Mouse (Mus musculus) spleen, postnatal 10 days (tissue): ENCODE data around the gene Fam117b.
A peak's percentile ranks its signal among the peaks of the same experiment; 100 is the strongest.

Experiments used
- DNase-seq, 2 experiments: peaks; one replicate each; pipeline ENCODE4 v3.0.0; 2021 to 2022; ENCODE audit warnings: low spot score in 2 of 2

The Fam117b gene

DNA sequence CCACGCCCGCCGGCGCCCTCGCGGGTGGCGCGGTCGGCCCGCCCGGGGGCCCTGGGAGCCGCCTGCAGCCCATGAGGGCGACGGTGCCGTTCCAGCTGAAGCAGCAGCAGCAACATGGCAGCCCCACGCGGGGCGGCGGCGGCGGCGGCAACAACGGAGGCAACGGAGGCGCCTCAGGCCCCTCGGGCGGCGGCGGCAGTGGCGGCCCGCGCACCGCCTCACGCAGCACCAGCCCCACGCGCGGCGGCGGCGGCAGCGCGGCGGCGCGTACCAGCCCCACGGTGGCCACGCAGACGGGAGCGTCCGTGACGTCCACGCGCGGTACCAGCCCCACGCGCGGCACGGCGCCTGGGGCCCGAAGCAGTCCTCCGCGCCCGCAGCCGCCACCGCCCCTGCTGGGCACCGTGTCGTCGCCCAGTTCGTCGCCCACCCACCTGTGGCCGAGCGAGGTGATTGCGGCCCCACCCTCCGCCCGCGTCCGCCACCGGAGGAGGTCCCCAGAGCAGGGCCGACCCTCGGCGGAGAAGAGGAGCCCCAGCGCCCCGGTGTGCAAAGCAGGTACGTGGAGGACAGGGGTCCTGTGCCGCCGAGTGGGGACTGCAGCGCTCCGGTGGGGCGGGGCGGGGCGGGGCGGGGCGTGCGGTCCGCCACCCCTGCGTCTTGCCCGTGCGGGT, 526 bp downstream of the Fam117b start:
- peak; percentile 59 to 61 for DNase-seq

DNA sequence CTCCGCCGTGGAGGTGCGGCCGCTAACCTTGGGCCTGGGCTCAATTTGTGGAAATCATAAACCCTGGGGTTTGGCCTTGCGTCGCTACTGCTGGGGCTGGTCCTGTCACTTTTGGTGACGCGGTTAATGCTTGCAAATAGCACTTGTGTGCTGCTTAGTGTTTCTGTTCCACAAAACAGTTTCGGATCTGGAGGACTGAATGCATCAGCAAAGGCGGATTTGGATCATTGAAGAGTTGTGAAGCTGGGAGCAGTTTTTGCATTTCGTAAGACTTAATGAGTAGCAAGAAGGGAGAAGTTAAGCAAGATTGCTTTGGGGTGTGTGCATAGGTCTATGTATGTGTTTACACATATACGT, 1.0 kb downstream of the Fam117b start:
- DNase-seq, result no peak

DNA sequence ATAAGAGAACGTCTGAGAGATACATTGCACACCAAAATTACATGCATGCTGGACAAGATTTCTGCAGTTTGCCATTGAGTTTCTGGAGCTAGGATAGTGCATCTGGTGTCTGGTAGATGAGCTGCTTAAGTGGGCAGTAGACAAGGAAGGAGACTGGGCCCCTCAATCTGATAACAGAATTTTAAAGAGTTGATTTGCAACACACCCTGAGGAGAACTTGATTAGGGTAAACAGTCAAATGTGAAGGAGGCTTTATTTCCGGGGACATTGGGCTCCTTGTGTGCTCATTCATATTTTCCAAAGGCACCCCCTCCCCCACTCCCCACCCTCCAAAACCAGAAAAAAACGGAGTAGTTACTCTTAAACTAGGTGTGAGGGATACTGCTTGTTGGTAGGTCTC, 2.0 kb downstream of the Fam117b start:
- DNase-seq, result no peak

DNA sequence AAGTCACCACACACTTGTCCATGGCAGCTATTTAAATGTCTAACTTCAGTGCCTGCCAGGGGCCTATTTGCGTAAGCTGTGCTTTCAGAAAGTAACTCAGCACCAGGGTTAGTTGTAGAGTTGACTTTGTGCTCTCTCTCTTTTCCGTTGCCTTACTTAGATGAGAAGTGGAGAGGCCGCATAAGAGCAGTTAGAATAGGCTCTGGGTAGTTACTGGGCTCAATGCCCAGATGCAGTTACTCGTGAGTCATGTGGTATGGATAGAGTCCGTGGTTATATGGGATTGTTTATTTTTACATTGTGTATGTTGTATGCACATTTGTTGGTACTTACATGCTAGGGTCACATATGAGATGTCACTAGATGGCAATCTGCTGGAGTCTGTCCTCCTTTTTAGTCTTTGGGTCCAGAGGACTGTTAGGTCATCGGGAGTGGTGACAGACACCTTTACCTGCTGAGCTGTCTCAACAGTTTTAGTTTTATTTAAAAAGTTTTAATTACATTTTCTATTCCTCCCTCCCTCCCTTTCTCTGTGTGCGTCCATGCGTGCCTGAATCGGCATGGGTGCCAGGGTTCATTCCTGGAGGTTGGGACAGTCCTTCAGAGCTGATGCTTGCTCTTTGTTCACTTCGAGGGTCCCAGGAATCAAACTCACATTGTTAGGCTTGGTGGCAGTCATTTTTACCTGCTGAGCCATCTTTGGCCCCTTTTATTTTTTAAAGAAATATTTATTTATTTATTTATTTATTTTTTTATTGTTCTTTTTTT, 3.2 kb downstream of the Fam117b start:
- DNase-seq, result no peak

DNA sequence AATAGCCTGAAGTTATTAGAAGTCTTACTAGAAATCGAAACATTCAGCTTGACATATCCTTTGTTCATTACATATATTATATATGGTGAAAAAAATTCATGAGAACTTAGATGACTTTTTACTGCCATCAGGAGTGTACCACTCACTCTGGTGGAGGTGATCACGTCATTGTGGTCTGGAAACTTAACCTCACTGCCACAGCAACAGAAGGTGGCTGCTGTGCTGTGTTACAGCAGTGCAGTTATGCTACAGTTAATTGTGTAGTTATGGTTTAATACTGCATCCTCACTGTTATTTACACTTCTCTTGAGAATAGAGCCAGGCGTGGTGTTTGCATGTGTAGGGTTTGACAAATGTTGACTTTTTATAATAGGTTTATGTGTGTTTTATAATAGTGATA, 4.6 kb downstream of the Fam117b start:
- DNase-seq, result no peak

DNA sequence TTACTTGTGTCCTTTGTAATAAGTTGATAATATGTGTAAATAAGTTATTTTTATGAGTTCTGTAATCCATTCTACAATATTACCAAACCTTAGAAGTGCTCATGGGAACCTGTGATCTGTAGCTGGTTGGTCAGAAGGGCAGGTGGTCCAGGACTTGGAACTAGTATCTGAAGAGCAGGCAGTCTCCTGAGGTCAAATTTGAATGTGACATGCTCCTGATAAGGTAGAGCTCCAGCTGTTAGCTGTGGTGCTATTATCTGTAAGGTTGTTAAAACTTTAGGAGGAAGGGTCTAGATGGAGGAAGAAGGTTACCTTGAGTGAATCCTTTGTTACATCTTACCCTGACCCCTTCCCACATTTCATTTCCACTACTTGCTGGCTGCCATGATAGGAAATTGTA, 5.3 kb downstream of the Fam117b start:
- DNase-seq, result no peak

DNA sequence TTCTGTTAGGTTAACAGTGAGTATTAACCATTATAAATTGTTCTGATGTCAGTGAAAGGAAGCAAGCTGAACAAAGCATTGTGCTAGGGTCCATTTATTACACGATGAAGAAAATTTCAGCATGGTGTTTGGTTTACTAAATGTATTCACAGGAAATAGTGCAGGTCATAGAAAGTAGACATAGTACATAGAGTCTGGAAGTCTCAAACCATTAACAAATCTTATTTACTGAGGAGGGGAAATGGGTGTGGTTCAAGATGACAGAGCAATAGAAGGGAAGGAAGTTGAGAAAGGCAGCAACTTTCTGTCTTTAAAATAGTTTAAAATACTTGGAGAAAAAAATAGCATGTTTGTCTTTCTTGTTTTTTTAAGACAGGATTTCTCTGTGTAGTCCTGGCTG, 10.4 kb downstream of the Fam117b start:
- no peak for DNase-seq

DNA sequence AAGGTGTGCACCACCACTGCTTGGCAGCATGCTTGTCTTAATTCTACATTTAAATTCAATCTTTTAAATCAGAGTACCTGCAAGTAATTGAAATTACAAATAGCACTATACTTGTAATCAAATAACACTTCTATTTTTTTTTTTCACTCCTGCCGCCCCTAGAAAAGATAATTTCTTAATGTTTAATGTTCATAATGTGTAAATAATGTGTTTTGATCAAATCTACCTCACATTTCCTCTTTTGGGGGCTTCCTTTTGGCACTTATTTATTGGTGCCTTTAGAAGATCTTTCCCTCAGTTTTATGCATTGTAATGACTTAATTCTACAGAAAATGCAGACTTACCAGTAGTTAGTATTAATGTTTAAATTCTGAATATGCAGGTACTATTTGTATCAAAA, 10.9 kb downstream of the Fam117b start:
- no peak for DNase-seq

DNA sequence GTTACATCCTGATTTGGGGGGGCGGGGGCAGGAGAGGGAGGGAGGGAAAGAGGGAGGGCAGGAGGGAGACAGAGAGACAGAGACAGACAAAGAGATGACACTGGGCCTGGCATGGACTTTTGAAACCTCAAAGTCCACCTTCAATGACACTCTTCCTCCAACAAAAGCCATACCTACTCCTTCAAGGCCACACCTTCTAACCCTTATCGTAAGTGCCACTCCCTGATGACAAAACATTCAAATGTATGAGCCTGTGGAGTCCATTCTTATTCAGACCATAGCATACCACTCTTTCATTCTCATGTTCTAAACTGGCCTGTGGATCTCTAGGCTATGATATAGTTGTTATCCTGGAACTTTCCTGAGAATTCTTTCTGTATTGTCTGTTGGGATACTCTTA, 11.6 kb downstream of the Fam117b start:
- no peak for DNase-seq

DNA sequence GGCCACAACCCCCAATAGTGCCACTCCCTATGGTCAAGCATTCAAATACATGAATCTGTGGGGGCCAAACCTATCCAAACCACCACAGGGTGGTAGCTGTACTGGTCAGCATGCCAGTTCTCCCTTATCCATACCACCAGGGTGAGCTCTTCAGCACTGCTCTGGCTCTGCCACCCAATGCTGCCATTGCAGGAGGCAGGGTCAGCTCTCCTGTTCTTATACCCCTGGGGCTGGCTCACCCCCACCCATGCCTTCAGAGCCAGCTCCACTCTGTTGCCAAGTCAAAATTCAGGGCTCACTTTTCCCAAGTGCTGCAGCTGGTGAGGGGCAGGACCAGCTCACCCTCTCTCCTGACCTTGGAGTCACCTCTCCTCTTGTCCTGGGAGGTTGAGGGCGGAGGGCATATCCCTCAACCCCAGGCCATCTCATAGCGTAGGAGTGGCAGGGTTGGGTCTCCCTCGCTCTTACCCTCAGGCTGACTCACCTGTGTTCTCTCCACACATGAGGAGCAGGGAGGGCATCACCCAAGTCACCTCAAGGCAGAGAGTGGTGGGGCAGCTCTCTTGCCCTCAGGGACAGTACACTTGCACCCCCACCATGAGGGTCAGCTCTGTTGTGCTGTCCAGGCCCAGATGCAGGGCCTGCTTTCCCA, 13.3 kb downstream of the Fam117b start:
- no peak for DNase-seq

DNA sequence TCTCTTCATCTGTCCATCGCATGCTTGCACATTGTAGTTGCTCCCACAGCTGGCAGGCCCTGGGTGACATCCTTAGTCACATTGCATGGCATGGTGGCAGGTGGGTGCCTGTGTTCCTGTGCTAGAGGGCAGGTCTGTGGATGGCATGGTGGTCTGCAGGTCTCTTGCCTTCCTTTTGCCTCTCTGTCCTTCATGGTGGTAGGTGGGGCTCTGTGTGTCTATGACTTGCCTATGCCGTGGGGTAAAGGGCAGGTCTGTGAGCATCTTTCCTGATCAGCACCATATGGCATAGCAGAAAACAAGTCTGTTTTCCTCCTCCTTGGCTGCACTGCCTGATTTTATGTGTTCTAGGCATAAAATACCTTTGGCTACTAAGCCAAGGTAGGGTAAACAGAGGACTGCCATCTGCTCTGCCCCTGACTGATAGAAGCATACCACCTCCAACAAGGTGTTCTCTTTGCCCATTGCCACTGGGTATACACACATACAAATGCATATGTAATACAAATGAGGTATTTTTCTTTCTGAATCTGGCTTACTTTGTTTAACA, 14.4 kb downstream of the Fam117b start:
- DNase-seq, result no peak

DNA sequence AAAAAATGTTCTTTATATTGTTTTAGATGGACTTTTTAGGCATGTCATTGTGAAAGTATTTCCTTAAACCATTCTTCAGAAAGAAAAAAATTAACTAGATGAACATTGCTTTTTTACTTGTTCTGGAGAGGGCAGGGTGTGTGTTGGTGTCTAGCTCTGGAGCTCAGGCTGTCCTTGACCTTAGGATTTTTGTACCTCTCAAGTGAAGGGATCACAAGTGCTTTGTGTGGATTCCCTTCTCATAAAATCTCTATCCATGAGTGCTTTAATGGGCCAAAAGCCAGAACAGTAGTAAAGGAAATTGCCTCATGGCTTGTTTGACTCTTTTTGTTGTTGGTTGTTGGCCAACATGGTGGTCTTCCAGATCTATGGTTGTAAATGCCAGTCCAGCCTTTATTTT, 18.1 kb downstream of the Fam117b start:
- no peak for DNase-seq

DNA sequence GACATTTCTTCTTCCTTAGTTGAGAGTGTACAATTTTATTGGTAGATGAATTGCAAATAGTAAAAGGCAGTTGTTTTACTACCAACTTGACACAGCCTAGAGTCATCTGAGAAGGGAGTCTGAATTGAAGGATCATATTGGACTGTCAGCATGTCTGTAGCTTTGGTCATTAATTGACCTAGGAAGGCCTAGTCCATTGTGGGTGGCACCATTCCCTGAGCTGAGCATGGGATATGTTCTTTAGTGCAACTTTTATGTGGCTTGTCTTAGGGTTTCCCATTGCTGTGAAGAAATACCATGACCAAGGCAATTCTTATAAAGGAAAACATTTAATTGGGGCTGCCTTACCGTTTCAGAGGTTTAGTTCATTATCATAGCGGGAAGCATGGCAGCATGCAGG, 20.2 kb downstream of the Fam117b start:
- no peak for DNase-seq

DNA sequence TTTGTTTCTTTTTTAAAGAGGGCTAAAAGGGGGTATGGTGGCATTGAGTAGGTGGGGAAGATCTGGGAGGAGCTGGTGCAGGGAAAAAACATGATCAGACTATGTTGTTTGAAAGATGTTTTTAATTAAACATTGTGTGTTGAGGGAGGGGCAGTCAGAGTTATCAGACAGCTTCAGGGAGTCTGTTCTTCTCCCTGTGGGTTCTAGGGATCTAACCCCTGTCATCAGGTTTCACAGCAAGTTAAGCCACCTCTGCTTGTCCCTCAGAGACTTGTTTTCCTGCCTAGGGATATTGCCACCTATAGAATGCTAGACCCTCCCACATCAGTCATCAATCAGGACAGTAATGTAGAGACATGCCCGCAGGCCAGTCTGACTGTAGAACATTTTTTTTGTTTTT, 28.3 kb downstream of the Fam117b start:
- DNase-seq, result no peak

DNA sequence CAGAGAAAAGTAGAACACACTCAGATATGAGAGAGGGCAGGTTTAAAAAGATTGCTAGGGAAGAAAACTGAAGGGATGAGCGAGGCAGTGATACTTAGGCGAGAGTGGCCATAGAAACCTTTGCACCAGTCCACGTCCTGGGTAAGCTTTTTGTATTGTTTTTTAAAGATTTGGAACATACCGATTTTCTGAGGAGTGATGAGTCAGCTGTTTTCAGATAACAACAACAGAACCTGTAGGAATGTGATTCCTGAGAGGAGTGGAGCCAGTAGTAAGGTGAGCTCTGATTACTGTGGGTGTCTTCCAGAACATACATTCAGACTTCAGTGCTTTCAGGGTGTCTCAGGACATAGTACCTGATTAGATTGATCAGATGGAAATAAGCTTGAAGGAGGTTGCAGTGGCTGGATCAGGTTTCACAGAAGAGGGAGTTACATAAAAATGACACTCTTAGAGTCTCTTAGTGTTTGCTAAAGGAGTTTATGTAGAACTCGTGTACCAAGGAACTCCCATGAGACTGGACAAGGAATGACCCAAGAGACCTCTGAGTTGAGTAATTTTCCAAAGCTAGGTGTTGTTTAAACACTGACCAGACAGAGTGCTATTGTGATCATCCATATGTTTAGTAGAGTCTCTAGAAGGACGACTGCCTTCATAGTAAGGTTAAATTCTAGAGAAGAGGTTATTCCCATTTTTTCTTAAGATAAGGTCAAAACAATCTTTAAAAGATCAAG, 29.4 kb downstream of the Fam117b start:
- DNase-seq, result no peak

DNA sequence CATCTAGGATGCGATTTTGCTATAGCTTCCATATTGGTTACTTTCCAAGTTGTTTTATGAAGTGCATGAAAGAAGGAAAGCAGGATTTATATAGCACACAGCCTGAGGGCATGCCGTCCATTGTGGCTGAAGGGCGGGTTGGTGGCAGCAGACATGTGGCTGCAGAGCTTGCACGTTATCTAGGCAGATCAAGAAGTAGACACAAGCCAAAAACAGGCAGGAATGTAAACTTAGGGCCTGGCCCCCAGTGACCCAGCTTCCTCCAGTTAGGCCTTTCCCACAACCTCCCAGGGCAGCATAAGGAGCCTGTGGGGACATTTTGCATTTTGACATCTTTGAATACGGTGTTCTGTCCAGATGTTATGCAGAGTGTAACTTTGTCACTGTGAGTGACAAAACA, 31.0 kb downstream of the Fam117b start:
- no peak for DNase-seq

DNA sequence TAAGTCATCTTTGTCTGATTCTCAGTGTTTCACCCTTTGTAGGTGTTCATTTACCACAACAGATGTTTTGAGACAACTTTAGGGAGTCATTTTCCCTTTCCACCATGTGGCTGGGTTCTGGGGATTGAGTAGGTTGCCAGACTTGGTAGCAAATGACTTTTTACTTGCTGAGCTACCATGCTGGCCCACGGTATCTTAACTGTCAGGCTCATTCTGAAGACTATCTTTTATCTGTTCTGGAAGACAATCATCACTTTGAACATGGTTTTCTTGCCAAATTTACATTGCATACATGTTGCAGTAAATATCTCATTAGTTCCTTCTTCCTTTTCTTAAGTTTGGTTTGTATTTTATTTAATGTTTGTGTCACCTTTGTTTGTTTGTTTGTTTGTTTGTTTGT, 33.2 kb downstream of the Fam117b start:
- no peak for DNase-seq

DNA sequence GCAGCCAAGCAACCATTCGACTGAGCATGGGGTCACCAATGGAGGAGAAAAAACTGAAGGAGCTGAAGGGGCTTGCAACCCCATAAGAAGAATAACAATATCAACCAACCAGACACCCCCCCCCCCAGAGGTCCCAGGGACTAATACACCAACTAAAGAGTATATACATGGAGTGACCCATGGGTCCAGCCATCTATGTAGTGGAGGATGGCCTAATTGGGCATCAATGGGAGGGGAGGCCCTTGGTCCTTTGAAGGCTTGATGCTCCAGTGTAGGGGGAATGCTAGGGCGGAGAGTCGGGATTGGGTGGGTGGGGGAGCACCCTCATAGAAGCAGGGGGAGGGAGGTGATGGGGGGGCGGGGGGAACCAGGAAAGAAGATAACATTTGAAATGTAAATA, 34.7 kb downstream of the Fam117b start:
- no peak for DNase-seq

DNA sequence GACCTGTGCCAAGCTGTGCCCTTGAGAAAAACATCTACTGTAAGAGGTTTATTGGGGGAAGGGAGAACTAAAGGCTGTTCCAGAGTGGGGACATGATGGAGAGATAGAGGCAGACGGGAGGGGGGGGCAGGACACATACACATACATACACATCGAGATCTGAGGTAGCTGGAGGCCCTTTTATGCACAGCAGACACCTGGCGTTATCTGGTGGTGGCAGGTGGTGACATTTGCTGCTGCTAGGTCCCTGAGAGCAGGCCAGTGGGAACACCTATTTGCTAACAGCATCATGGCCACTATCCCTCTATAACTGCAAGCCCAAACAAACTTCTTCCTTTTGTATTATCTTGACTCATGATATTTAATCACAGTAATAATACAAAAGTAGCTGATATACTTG, 44.4 kb downstream of the Fam117b start:
- DNase-seq, result no peak

DNA sequence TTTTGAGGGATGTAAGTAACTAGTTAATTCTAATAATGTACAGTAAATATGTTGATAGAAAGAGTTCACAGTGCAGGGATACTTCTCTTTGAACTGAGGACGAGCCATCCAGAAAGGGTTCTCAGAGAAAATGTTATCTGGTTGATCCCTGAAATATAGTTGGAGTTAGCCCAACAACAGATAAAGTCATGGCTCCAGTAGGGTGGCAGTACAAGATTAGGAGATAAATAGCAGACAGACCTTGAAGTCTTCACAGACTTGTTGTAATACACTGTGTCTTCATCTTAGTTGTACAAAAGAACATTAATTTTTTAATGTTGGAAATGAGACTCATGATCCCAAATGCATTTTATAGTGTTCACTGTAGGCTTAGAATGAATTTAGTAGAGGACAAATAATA, 47.1 kb downstream of the Fam117b start:
- no peak for DNase-seq

DNA sequence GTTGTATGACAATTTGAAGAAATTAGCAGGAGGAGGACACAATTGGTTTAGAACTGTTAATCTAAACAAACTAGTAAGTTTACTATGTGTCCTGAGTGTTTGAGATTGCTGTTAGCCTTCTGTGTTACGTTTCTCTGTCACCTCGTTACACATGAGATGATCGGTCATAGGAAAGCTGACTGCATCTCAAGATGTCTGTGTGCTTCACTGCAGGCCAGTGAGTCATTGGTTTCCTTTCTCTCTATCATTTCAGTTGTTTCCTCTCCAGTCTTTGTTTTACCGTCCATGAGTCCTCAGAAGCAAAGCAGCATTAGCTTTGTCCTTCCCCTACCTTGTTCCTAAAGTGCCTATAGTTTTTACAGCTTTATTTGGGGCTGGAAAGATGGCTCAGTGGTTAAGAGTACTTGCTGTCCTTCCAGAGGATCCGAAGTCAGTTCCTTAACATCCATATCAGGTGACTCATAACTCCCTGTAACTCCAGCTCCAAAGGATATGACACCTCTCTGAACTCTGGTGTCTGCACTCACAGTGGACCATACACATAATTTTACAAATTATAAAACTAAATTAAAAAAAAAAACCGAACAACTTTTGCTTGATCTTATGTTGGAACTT, 53.5 kb downstream of the Fam117b start:
- no peak for DNase-seq

DNA sequence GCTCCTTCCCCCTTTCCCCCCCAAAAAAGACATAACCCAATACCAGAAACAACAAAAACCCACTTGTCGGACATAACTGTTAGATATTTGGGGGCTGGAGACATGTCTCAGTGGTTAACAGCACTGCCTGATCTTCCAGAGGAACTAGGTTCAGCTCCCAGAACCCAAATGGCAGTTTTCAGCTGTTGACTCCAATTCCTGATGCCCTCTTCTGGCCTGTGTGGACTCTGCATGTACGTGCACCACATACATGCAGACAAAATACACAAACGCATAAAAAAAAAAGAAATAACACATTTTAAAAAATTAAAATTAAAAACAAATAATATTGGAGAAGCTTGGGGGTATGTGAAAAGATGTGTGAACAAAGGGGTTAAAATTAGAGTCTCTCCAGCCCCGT, 54.5 kb downstream of the Fam117b start:
- DNase-seq, result peak in 1 of 2 experiments; percentile 42
